Mouse (Mus musculus): ENCODE results near the gene Gm3373.
"Not testable (repeated sequence)": the region's sequence is repeated elsewhere in the genome, so short reads cannot be mapped to it uniquely, and the experiment has no call there.

Gene Gm3373

GRCm38 (mm10) chr14:5741477-5741876 lies at the start of gene Gm3373:
Gene Gm3373, minus strand, starts transcription at chr14:5741577.
- not testable (repeated sequence) for DNase-seq (ENCODE audit: low spot score)

DNA sequence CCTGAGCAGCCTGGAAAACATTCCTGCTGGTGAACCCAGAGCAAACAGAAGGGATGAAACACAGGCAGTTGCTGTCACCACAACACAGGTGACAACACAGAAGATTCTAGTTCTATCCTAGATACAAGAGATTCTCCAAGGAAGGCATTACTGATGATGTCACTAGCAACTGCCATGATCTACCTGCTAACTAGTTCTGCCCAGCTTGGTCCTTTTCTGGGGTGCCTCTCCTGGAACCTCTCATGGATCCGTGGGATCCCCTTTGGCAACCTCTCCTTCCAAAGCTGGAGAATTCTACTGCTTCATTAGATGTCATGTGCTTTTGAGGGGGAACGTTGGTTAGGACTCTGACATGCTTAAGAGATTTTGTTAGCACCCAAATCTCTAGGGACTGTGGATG lies 54.0 kb downstream of the Gm3373 start, which contains the start of gene Gm9603:
TSS of gene Gm9603 (minus strand) at position 101 of the 400 bp plus-strand sequence.
- not testable (repeated sequence) for DNase-seq (ENCODE audit: low spot score)
